Mouse (Mus musculus): ENCODE results near the gene Npr1. TPM values are rescaled to one million over a fixed set of nuclear protein-coding genes. Genes with fewer than 3 reads are reported as not detected.

The Npr1 gene
- polyA plus RNA-seq, 1 experiment: 16.1 TPM

GRCm38 (mm10) chr3:90497597-90497996 is 31.9 kb upstream of the Npr1 start:
- no peak for DNase-seq (ENCODE audit: low read depth in 1 of 2, low spot score in 2 of 2)

GRCm38 (mm10) chr3:90495850-90496525 is 30.3 kb upstream of the Npr1 start:
- no peak for DNase-seq (ENCODE audit: low read depth in 1 of 2, low spot score in 2 of 2)
- WGBS: 94% methylated on average over 7 of the region's 7 CpGs
- Histone ChIP-seq H3K27ac (ENCODE audit: insufficient read depth, low read length) (no peak overlapping the region), H3K4me1 (ENCODE audit: control insufficient read depth, insufficient read depth, insufficient read length) (no peaks in the 10 kb centered on the region), H3K27me3 (ENCODE audit: control insufficient read depth, insufficient read depth, low read length) (no peaks in the 10 kb centered on the region), H3K4me3 (ENCODE audit: extremely low read depth, insufficient read depth, insufficient read length) (no peak overlapping the region), H3K36me3 (ENCODE audit: control insufficient read depth, insufficient read depth, low read length) (peaks cover 24% of the 10 kb centered on the region)
- TF ChIP-seq POLR2A (IDR thresholded peaks at IDR 0.05; ENCODE audit: low read depth, low read length): no peak
- no peak for TF ChIP-seq CTCF (IDR thresholded peaks at IDR 0.05; ENCODE audit: extremely low read depth, insufficient read depth, insufficient read length, insufficient replicate concordance)

More at GRCm38 (mm10) chr3:90497597-90497996, 31.9 kb upstream of the Npr1 start:
- Histone ChIP-seq H3K27me3 (ENCODE audit: control insufficient read depth, insufficient read depth, low read length) (no peaks in the 10 kb centered on the region), H3K36me3 (ENCODE audit: control insufficient read depth, insufficient read depth, low read length) (peaks cover 37% of the 10 kb centered on the region), H3K27ac (ENCODE audit: insufficient read depth, low read length) (no peak overlapping the region), H3K4me1 (ENCODE audit: control insufficient read depth, insufficient read depth, insufficient read length) (no peaks in the 10 kb centered on the region), H3K4me3 (ENCODE audit: extremely low read depth, insufficient read depth, insufficient read length) (no peak overlapping the region)
- TF ChIP-seq CTCF (IDR thresholded peaks at IDR 0.05; ENCODE audit: extremely low read depth, insufficient read depth, insufficient read length, insufficient replicate concordance): no peak
- no peak for TF ChIP-seq POLR2A (IDR thresholded peaks at IDR 0.05; ENCODE audit: low read depth, low read length)

- Histone ChIP-seq H3K4me1 (ENCODE audit: control insufficient read depth, insufficient read depth, insufficient read length) (no peaks in the 10 kb centered on the region), H3K27ac (ENCODE audit: insufficient read depth, low read length) (no peak overlapping the region), H3K27me3 (ENCODE audit: control insufficient read depth, insufficient read depth, low read length) (no peaks in the 10 kb centered on the region), H3K4me3 (ENCODE audit: extremely low read depth, insufficient read depth, insufficient read length) (no peak overlapping the region), H3K36me3 (ENCODE audit: control insufficient read depth, insufficient read depth, low read length) (peaks cover 19% of the 10 kb centered on the region)
- WGBS: 86% methylated on average over 4 of the region's 4 CpGs
- DNase-seq (ENCODE audit: low read depth in 1 of 2, low spot score in 2 of 2): no peak
- no peak for TF ChIP-seq POLR2A (IDR thresholded peaks at IDR 0.05; ENCODE audit: low read depth, low read length)
- no peak for TF ChIP-seq CTCF (IDR thresholded peaks at IDR 0.05; ENCODE audit: extremely low read depth, insufficient read depth, insufficient read length, insufficient replicate concordance)
Observed at GRCm38 (mm10) chr3:90493831-90494540, 28.3 kb upstream of the Npr1 start.

GRCm38 (mm10) chr3:90491350-90491749 is 25.7 kb upstream of the Npr1 start:
- Histone ChIP-seq H3K27me3 (ENCODE audit: control insufficient read depth, insufficient read depth, low read length) (no peaks in the 10 kb centered on the region), H3K4me1 (ENCODE audit: control insufficient read depth, insufficient read depth, insufficient read length) (no peaks in the 10 kb centered on the region), H3K4me3 (ENCODE audit: extremely low read depth, insufficient read depth, insufficient read length) (no peak overlapping the region), H3K36me3 (ENCODE audit: control insufficient read depth, insufficient read depth, low read length) (peaks cover 28% of the 10 kb centered on the region), H3K27ac (ENCODE audit: insufficient read depth, low read length) (no peak overlapping the region)
- WGBS: 35% methylated on average over 2 of the region's 2 CpGs
- peak; percentile 38 to 54 for DNase-seq (ENCODE audit: low read depth in 1 of 2, low spot score in 2 of 2)
- TF ChIP-seq CTCF (IDR thresholded peaks at IDR 0.05; ENCODE audit: extremely low read depth, insufficient read depth, insufficient read length, insufficient replicate concordance) (no peak), POLR2A (IDR thresholded peaks at IDR 0.05; ENCODE audit: low read depth, low read length) (no peak)

GRCm38 (mm10) chr3:90490696-90491256 is 25.1 kb upstream of the Npr1 start, which contains the start of gene Snapin:
Snapin (minus strand) TSS chr3:90491033.
- WGBS: under 1% methylated on average over 37 of the region's 37 CpGs
- TF ChIP-seq CTCF (IDR thresholded peaks at IDR 0.05; ENCODE audit: extremely low read depth, insufficient read depth, insufficient read length, insufficient replicate concordance) (peak; percentile 85), POLR2A (IDR thresholded peaks at IDR 0.05; ENCODE audit: low read depth, low read length) (peak; percentile 36; the same call in 1 of the 2 replicates)
- DNase-seq (ENCODE audit: low read depth in 1 of 2, low spot score in 2 of 2): peak; percentile 90 to 95
- Histone ChIP-seq H3K4me1 (ENCODE audit: control insufficient read depth, insufficient read depth, insufficient read length) (no peaks in the 10 kb centered on the region), H3K36me3 (ENCODE audit: control insufficient read depth, insufficient read depth, low read length) (peaks cover 30% of the 10 kb centered on the region), H3K4me3 (ENCODE audit: extremely low read depth, insufficient read depth, insufficient read length) (peak within 1 kb of the TSS; percentile 99), H3K27ac (ENCODE audit: insufficient read depth, low read length) (peak within 1 kb of the TSS; percentile 92), H3K27me3 (ENCODE audit: control insufficient read depth, insufficient read depth, low read length) (no peaks in the 10 kb centered on the region)

GRCm38 (mm10) chr3:90488576-90488975 is 22.9 kb upstream of the Npr1 start:
- no peak overlapping the region for H3K27ac ChIP-seq (ENCODE audit: insufficient read depth, low read length)
- DNase-seq (ENCODE audit: low read depth in 1 of 2, low spot score in 2 of 2): no peak
- H3K27me3 ChIP-seq (ENCODE audit: control insufficient read depth, insufficient read depth, low read length): no peaks in the 10 kb centered on the region
- peaks cover 35% of the 10 kb centered on the region for H3K36me3 ChIP-seq (ENCODE audit: control insufficient read depth, insufficient read depth, low read length)
- no peak overlapping the region for H3K4me3 ChIP-seq (ENCODE audit: extremely low read depth, insufficient read depth, insufficient read length)
- WGBS: 95% methylated on average over 6 of the region's 6 CpGs
- H3K4me1 ChIP-seq (ENCODE audit: control insufficient read depth, insufficient read depth, insufficient read length): no peaks in the 10 kb centered on the region
- TF ChIP-seq CTCF (IDR thresholded peaks at IDR 0.05; ENCODE audit: extremely low read depth, insufficient read depth, insufficient read length, insufficient replicate concordance) (no peak), POLR2A (IDR thresholded peaks at IDR 0.05; ENCODE audit: low read depth, low read length) (no peak)

All from spleen, adult 2 months (tissue).